Mouse (Mus musculus): ENCODE results near the gene Orai1.
A peak's percentile ranks its signal among the peaks of the same experiment; 100 is the strongest.
"Not testable (repeated sequence)": the region's sequence is repeated elsewhere in the genome, so short reads cannot be mapped to it uniquely, and the experiment has no call there.

Gene Orai1

GRCm38 (mm10) chr5:123035089-123035488 is 20.2 kb downstream of the Orai1 start:
- DNase-seq = no peak

GRCm38 (mm10) chr5:123035564-123035963 is 20.7 kb downstream of the Orai1 start:
- DNase-seq = peak; percentile 95

GRCm38 (mm10) chr5:123038115-123038514 is 23.2 kb downstream of the Orai1 start:
- DNase-seq = no peak

- DNase-seq = peak; percentile 81
Measured at GRCm38 (mm10) chr5:123039120-123039752, 24.4 kb downstream of the Orai1 start.

GRCm38 (mm10) chr5:123040796-123041195 is 25.9 kb downstream of the Orai1 start:
- no peak for DNase-seq

GRCm38 (mm10) chr5:123043856-123044255 is 29.0 kb downstream of the Orai1 start:
- DNase-seq = no peak

- peak; percentile 55 for DNase-seq
Measured at GRCm38 (mm10) chr5:123045561-123046295, 30.9 kb downstream of the Orai1 start.

- no peak for DNase-seq
Measured at GRCm38 (mm10) chr5:123046916-123047315, 32.0 kb downstream of the Orai1 start, which contains the start of gene Morn3. Morn3 (minus strand) TSS chr5:123047016.

- DNase-seq = no peak
Measured at GRCm38 (mm10) chr5:123049271-123049670, 34.4 kb downstream of the Orai1 start.

GRCm38 (mm10) chr5:123050918-123051317 is 36.0 kb downstream of the Orai1 start:
- DNase-seq = peak; percentile 67

- no peak for DNase-seq
Measured at GRCm38 (mm10) chr5:123051736-123052135, 36.9 kb downstream of the Orai1 start.

GRCm38 (mm10) chr5:123057366-123058250 is 42.7 kb downstream of the Orai1 start:
- DNase-seq = peak; percentile 99

- no peak for DNase-seq
Measured at GRCm38 (mm10) chr5:123058251-123059102, 43.6 kb downstream of the Orai1 start.

- peak; percentile 69 for DNase-seq
Measured at GRCm38 (mm10) chr5:123059757-123060520, 45.1 kb downstream of the Orai1 start.

GRCm38 (mm10) chr5:123060706-123061401 is 46.0 kb downstream of the Orai1 start:
- no peak for DNase-seq

GRCm38 (mm10) chr5:123061402-123061749 is 46.5 kb downstream of the Orai1 start:
- not testable (repeated sequence) for DNase-seq

- DNase-seq = no peak
Measured at GRCm38 (mm10) chr5:123063141-123063540, 48.3 kb downstream of the Orai1 start.

- no peak for DNase-seq
Measured at GRCm38 (mm10) chr5:123064207-123064606, 49.3 kb downstream of the Orai1 start.

- peak; percentile 44 for DNase-seq
Measured at GRCm38 (mm10) chr5:123067395-123067995, 52.6 kb downstream of the Orai1 start.

GRCm38 (mm10) chr5:123068115-123068514 is 53.2 kb downstream of the Orai1 start, which contains the start of gene Tmem120b:
Tmem120b (plus strand) TSS chr5:123068415.
- no peak for DNase-seq
